8 mouse cellular contexts compared by ENCODE assay signal in the genomic region with DNA sequence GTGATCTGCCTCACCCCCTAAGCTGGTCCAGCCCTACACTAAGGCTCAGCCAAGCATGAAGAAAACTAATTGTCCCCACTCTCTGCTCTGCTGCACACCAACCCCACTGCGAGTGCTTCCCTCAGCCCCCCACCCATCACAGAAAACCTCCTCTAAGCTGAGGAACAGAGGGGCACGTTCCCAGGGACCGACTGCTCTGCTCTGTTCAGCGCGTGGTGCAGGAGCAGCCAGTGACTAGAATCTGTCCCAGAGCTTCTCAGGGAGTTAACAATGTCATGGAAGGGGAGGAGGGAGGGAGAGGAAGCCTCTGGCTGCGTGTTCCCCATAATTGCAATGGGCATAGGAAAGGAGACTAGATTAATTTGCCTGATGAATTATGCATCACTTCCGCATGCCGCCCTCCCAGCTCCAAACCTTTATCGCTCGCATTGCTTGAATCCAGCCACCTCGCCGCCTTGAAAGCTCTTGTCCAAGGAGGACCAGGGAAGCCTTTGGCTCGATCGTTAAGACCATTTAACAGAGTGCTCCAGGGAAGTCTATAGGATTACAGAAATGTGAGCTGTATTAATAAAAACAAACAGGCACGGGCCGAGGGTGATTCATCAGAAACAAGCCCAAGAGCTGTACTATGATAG.
DNase-seq lines count a peak whose midpoint lies in the region; ATAC-seq and TF ChIP-seq lines count a peak whose summit lies in the region.

No protein-coding gene starts in this region.

- no peak for DNase-seq in heart, adult 18-20 months
- peak; percentile 76 for DNase-seq in embryo, embryonic 11 days
- DNase-seq in heart, postnatal 4 days: peak; percentile 4
- DNase-seq in limb, embryonic 14.5 days (ENCODE audit: low spot score): peak; percentile 6
- peak; percentile 4 for DNase-seq in ovary, postnatal 14 days (ENCODE audit: low spot score)
- no peak for DNase-seq in spleen, postnatal 4 days (ENCODE audit: low spot score in 2 of 2)
- no peak for DNase-seq in urinary bladder, postnatal 10 days (ENCODE audit: low spot score)

- no peak for TF ChIP-seq POLR2A in limb, embryonic 14.5 days (IDR thresholded peaks at IDR 0.05; ENCODE audit: borderline replicate concordance, extremely low read depth, insufficient read depth, insufficient read length)

- no peaks in the 10 kb centered on the region for H3K9me3 ChIP-seq in heart, embryonic 16.5 days (replicated peaks; ENCODE audit: control insufficient read depth, low read length)
- no peaks in the 10 kb centered on the region for H3K9me3 ChIP-seq in limb, embryonic 14.5 days (ENCODE audit: control insufficient read depth, low read length)

- peak overlapping the region; percentile 73 for H3K4me2 ChIP-seq in heart, embryonic 16.5 days (ENCODE audit: low read depth, low read length)
- peak overlapping the region; percentile 55 for H3K4me2 ChIP-seq in limb, embryonic 14.5 days (replicated peaks; ENCODE audit: low read depth, low read length, severe bottlenecking)

- H3K27ac ChIP-seq in heart, embryonic 16.5 days (ENCODE audit: low read length): no peak overlapping the region
- no peak overlapping the region for H3K27ac ChIP-seq in limb, embryonic 14.5 days (replicated peaks; ENCODE audit: low read depth, low read length)

- H3K4me3 ChIP-seq in heart, embryonic 16.5 days (ENCODE audit: low read length): peak overlapping the region; percentile 42
- H3K4me3 ChIP-seq in limb, embryonic 14.5 days (replicated peaks; ENCODE audit: low read length): peak overlapping the region; percentile 28

- no peaks in the 10 kb centered on the region for H3K36me3 ChIP-seq in heart, embryonic 16.5 days (ENCODE audit: control insufficient read depth, insufficient read depth)
- H3K36me3 ChIP-seq in limb, embryonic 14.5 days (ENCODE audit: control insufficient read depth, insufficient read depth, low read length): no peaks in the 10 kb centered on the region

- H3K9ac ChIP-seq in heart, embryonic 16.5 days (ENCODE audit: low read length): peak overlapping the region; percentile 45
- H3K9ac ChIP-seq in limb, embryonic 14.5 days (ENCODE audit: low read depth, low read length, severe bottlenecking): 0 out of 2 replicates have a peak overlapping the region, but pooled peaks have one; percentile 12

- H3K4me1 ChIP-seq in heart, embryonic 16.5 days (ENCODE audit: control insufficient read depth, insufficient read depth, low read length): no peaks in the 10 kb centered on the region
- H3K4me1 ChIP-seq in limb, embryonic 14.5 days (ENCODE audit: control insufficient read depth, insufficient read depth, low read length): no peaks in the 10 kb centered on the region

- no peak; the same call in 1 of the 2 replicates for ATAC-seq in heart, embryonic 16.5 days (replicated peaks; ENCODE audit: extremely low read depth, insufficient read depth, low FRiP score)
- no peak for ATAC-seq in limb, embryonic 14.5 days (ENCODE audit: low FRiP score, low read depth)

- H3K27me3 ChIP-seq in heart, embryonic 16.5 days (ENCODE audit: control insufficient read depth, insufficient read depth, low read length): no peaks in the 10 kb centered on the region; the same call in 1 of the 2 replicates
- H3K27me3 ChIP-seq in limb, embryonic 14.5 days (ENCODE audit: control insufficient read depth, insufficient read depth, low read length): peaks cover 11% of the 10 kb centered on the region

- 3% methylated on average over 16 of the region's 16 CpGs for WGBS in heart, embryonic 16.5 days
- WGBS in limb, embryonic 14.5 days: 3% methylated on average over 16 of the region's 16 CpGs

Comparison
In these comparisons a context has a peak if more than half of its experiments do, and no peak if none do; other contexts are left out.
1. DNase-seq: peak in embryo, embryonic 11 days (single experiment), heart, postnatal 4 days (single experiment), limb, embryonic 14.5 days (single experiment) and ovary, postnatal 14 days (single experiment); none in heart, adult 18-20 months (0 of 2), spleen, postnatal 4 days (0 of 2) and urinary bladder, postnatal 10 days (single experiment).